Mouse (Mus musculus): ENCODE data around the gene Pigt. TPM values are rescaled to one million over a fixed set of nuclear protein-coding genes. Genes with fewer than 3 reads are reported as not detected.

Gene Pigt
- polyA plus RNA-seq, 1 experiment: 39.1 TPM

GRCm38 (mm10) chr2:164537003-164537402, 39.7 kb downstream of the Pigt start:
- TF ChIP-seq CTCF (IDR thresholded peaks at IDR 0.05; ENCODE audit: control insufficient read depth, insufficient read depth, low read length) (no peak), POLR2A (IDR thresholded peaks at IDR 0.05; ENCODE audit: borderline replicate concordance, control insufficient read depth, low read depth, low read length) (no peak)
- Histone ChIP-seq H3K27ac (ENCODE audit: control insufficient read depth, insufficient read depth, low read depth, low read length, poor library complexity) (no peak overlapping the region), H3K4me1 (ENCODE audit: control insufficient read depth, insufficient read depth, low read length) (no peaks in the 10 kb centered on the region), H3K4me3 (replicated peaks; ENCODE audit: control insufficient read depth, low read depth, low read length) (no peak overlapping the region)
- 62% methylated on average over 4 of the region's 4 CpGs for WGBS

DNA sequence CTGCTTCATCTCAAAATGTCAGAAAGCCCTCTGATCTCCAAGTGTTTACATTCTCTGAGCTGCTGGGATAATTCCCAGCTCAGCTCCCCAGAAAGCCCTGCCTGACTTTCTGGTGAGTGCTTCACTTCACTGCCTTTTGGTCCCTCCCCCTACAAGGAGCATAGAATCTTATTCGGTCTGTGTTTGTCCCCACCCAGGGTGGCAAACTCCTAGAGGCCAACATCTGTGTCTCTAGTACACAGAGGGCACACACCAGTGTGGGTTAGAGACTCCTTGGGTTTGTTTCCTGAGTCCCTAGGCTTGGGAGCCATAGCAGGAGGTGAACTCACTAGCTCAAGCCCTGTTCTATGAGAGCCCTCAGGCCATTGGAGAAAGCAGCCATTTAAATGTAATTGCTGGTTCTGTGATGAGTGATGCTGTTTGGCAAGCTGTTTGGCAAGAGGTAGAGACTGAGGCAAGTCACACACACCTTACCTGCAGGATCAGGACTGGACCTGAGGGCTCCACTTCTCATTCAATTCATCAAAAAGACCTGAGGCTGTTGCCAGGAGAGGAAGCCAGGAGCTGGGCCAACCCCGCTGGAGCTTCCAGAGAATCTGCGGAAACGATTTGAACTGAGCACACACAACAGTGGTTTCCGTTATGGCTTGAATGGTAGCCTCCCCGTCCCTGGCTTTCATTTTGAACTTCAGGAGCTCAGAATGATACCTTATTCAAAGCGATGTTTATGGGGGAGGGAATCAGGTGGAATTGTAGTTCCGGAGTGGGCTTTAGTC, 43.5 kb downstream of the Pigt start:
- Histone ChIP-seq H3K27ac (ENCODE audit: control insufficient read depth, insufficient read depth, low read depth, low read length, poor library complexity) (no peak overlapping the region), H3K4me1 (ENCODE audit: control insufficient read depth, insufficient read depth, low read length) (no peaks in the 10 kb centered on the region; the same call in 1 of the 2 replicates), H3K4me3 (replicated peaks; ENCODE audit: control insufficient read depth, low read depth, low read length) (no peak overlapping the region)
- 42% methylated on average over 8 of the region's 8 CpGs for WGBS
- TF ChIP-seq POLR2A (IDR thresholded peaks at IDR 0.05; ENCODE audit: borderline replicate concordance, control insufficient read depth, low read depth, low read length) (no peak), CTCF (IDR thresholded peaks at IDR 0.05; ENCODE audit: control insufficient read depth, insufficient read depth, low read length) (no peak)

DNA sequence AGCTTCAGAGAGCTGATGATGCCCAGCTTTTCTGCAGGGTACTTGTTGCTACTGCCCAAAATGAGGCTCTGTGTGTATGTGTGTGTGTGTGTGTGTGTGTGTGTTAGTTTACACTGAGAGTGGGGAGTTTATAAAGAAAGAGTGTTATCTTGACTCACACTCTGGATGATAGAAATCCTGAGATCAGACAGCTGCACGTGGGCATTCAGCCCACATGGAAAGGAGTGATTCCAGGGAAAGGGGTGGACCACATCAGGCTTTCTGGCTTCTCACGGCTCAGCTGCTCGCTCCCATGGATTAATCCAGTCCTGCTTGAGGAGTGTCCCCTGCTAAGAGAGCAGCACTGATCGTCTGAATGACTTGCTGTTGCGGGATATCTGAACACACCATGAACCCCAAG, 44.8 kb downstream of the Pigt start:
- WGBS: 83% methylated on average over 5 of the region's 5 CpGs
- Histone ChIP-seq H3K27ac (ENCODE audit: control insufficient read depth, insufficient read depth, low read depth, low read length, poor library complexity) (no peak overlapping the region), H3K4me1 (ENCODE audit: control insufficient read depth, insufficient read depth, low read length) (no peaks in the 10 kb centered on the region; the same call in 1 of the 2 replicates), H3K4me3 (replicated peaks; ENCODE audit: control insufficient read depth, low read depth, low read length) (no peak overlapping the region)
- TF ChIP-seq POLR2A (IDR thresholded peaks at IDR 0.05; ENCODE audit: borderline replicate concordance, control insufficient read depth, low read depth, low read length): no peak
- TF ChIP-seq CTCF (IDR thresholded peaks at IDR 0.05; ENCODE audit: control insufficient read depth, insufficient read depth, low read length): no peak

DNA sequence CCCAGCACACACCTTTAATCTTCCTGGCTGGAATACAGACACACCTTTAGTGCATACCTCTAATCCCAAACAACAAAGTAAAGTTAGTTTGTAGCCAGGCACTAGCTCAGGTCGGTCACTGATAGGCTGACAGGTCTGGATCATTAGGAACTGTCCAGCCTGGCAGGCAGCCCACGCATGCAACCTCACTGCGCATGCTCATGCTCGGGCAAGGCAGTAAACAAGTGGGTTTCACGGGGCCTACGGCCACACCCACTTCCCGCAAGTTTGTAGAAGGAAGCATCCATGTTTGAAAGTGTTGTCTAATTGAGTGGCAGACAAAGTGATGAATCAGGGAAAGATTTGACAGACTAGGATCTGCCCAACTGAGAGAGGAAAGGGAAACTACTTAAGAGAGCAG, 45.3 kb downstream of the Pigt start:
- Histone ChIP-seq H3K4me3 (replicated peaks; ENCODE audit: control insufficient read depth, low read depth, low read length) (no peak overlapping the region), H3K27ac (ENCODE audit: control insufficient read depth, insufficient read depth, low read depth, low read length, poor library complexity) (no peak overlapping the region), H3K4me1 (ENCODE audit: control insufficient read depth, insufficient read depth, low read length) (no peaks in the 10 kb centered on the region; the same call in 1 of the 2 replicates)
- no peak for TF ChIP-seq POLR2A (IDR thresholded peaks at IDR 0.05; ENCODE audit: borderline replicate concordance, control insufficient read depth, low read depth, low read length)
- no peak for TF ChIP-seq CTCF (IDR thresholded peaks at IDR 0.05; ENCODE audit: control insufficient read depth, insufficient read depth, low read length)
- 81% methylated on average over 7 of the region's 7 CpGs for WGBS

DNA sequence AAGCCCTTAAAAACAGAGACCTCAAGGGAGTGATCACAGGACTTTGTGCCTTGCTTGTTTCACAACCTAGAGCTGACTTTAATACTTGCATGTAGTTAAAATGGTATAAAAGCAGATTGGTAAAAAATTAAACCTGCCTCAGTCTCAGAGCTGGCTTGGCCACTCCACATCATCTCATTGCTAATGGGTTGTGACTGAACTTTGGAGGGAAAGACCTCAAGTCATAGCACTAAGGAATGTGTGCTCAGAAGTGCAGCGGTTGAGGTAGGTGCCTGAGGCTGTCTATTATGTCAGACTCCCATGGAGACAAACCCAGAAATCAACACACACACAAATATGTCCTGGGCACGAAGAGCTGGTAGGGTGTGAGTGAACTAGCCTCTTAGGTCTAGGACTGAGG, 46.4 kb downstream of the Pigt start:
- 63% methylated on average over 2 of the region's 2 CpGs for WGBS
- Histone ChIP-seq H3K4me3 (replicated peaks; ENCODE audit: control insufficient read depth, low read depth, low read length) (no peak overlapping the region), H3K4me1 (ENCODE audit: control insufficient read depth, insufficient read depth, low read length) (no peaks in the 10 kb centered on the region; the same call in 1 of the 2 replicates), H3K27ac (ENCODE audit: control insufficient read depth, insufficient read depth, low read depth, low read length, poor library complexity) (no peak overlapping the region)
- TF ChIP-seq CTCF (IDR thresholded peaks at IDR 0.05; ENCODE audit: control insufficient read depth, insufficient read depth, low read length) (no peak), POLR2A (IDR thresholded peaks at IDR 0.05; ENCODE audit: borderline replicate concordance, control insufficient read depth, low read depth, low read length) (no peak)

- H3K4me3 ChIP-seq (replicated peaks; ENCODE audit: control insufficient read depth, low read depth, low read length): no peak overlapping the region
- no peak for TF ChIP-seq POLR2A (IDR thresholded peaks at IDR 0.05; ENCODE audit: borderline replicate concordance, control insufficient read depth, low read depth, low read length)
- no peak for TF ChIP-seq CTCF (IDR thresholded peaks at IDR 0.05; ENCODE audit: control insufficient read depth, insufficient read depth, low read length)
- no peak overlapping the region for H3K27ac ChIP-seq (ENCODE audit: control insufficient read depth, insufficient read depth, low read depth, low read length, poor library complexity)
- under 1% methylated on average over 5 of the region's 5 CpGs for WGBS
- no peaks in the 10 kb centered on the region; the same call in 1 of the 2 replicates for H3K4me1 ChIP-seq (ENCODE audit: control insufficient read depth, insufficient read depth, low read length)
Measured at GRCm38 (mm10) chr2:164544454-164545097, 47.3 kb downstream of the Pigt start.

DNA sequence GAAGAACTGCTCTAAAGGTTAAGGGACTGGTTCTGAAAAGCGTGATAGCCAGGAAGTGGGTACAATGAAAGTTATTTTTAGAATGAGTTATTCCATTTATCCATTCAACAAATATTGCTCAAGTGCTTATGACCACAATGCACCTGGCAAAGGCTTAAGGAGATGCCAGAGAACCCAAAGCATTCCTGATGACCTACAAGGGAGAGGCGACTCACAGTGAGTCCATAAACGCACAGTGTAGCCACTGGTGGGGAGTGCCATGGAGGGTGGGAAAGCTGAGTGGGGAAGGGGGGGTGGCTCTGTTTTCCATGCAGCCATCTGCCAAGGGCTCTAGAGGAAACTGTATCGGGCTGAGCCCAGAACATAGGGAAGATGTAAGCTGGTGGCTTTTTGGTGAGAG, 52.0 kb downstream of the Pigt start:
- Histone ChIP-seq H3K4me1 (ENCODE audit: control insufficient read depth, insufficient read depth, low read length) (no peaks in the 10 kb centered on the region; the same call in 1 of the 2 replicates), H3K4me3 (replicated peaks; ENCODE audit: control insufficient read depth, low read depth, low read length) (no peak overlapping the region), H3K27ac (ENCODE audit: control insufficient read depth, insufficient read depth, low read depth, low read length, poor library complexity) (no peak overlapping the region)
- TF ChIP-seq POLR2A (IDR thresholded peaks at IDR 0.05; ENCODE audit: borderline replicate concordance, control insufficient read depth, low read depth, low read length): no peak
- no peak for TF ChIP-seq CTCF (IDR thresholded peaks at IDR 0.05; ENCODE audit: control insufficient read depth, insufficient read depth, low read length)
- WGBS: 53% methylated on average over 4 of the region's 4 CpGs

Data from bone marrow, adult 2 months (tissue).